ENCODE assay signal across 10 mouse cellular contexts in genomic region chr8:122110240-122110866, GRCm38 (mm10).
DNase-seq lines count a peak whose midpoint lies in the region; ATAC-seq and TF ChIP-seq lines count a peak whose summit lies in the region.
"Had no signal": no experiment of that assay in that cellular context is flagged by ENCODE, and none has a peak within 500 bp of the region (broad histone marks: within the 10 kb centered on the region; RNA-seq: fewer than 3 reads in every experiment).

No protein-coding gene starts in this region.

- no peak overlapping the region for H3K4me3 ChIP-seq in heart, embryonic 11.5 days (ENCODE audit: low read depth, low read length)
- no peak overlapping the region for H3K4me3 ChIP-seq in MEL (ENCODE audit: control insufficient read depth in 1 of 2, insufficient read depth in 1 of 2, low read depth in 2 of 2, low read length in 2 of 2)
- no peak overlapping the region for H3K4me3 ChIP-seq in kidney, embryonic 16.5 days (ENCODE audit: low read length)
- H3K4me3 ChIP-seq: embryonic facial prominence, embryonic 13.5 days had no signal

- H3K36me3 ChIP-seq in heart, embryonic 11.5 days (ENCODE audit: control insufficient read depth, insufficient read depth, low read length), result no peaks in the 10 kb centered on the region
- H3K36me3 ChIP-seq in MEL (ENCODE audit: control insufficient read depth in 1 of 2, insufficient read depth in 2 of 2, low read length in 2 of 2), result no peaks in the 10 kb centered on the region
- no peaks in the 10 kb centered on the region for H3K36me3 ChIP-seq in kidney, embryonic 16.5 days (ENCODE audit: insufficient read depth, low read length)
- H3K36me3 ChIP-seq: embryonic facial prominence, embryonic 13.5 days had no signal

- TF ChIP-seq POLR2A in MEL (IDR thresholded peaks at IDR 0.05; ENCODE audit: control insufficient read depth in 1 of 2, insufficient read depth in 1 of 2, low read depth in 1 of 2, low read length in 2 of 2, poor library complexity in 1 of 2), result no peak

- 0 out of 2 replicates have a peak, but pooled peaks have one; percentile 24 for ATAC-seq in heart, embryonic 11.5 days (replicated peaks; ENCODE audit: insufficient number of reproducible peaks, low FRiP score, low TSS enrichment)
- ATAC-seq in kidney, embryonic 16.5 days (ENCODE audit: low FRiP score, low TSS enrichment), result no peak
- ATAC-seq: midbrain, embryonic 16.5 days had no signal

- no peak overlapping the region for H3K9ac ChIP-seq in heart, embryonic 11.5 days (ENCODE audit: low read depth, low read length)
- no peak overlapping the region for H3K9ac ChIP-seq in MEL (ENCODE audit: control insufficient read depth, low read depth, low read length, poor library complexity, severe bottlenecking)
- H3K9ac ChIP-seq in kidney, embryonic 16.5 days (replicated peaks; ENCODE audit: low read length), result no peak overlapping the region
- H3K9ac ChIP-seq: embryonic facial prominence, embryonic 13.5 days had no signal

- no peaks in the 10 kb centered on the region for H3K27me3 ChIP-seq in heart, embryonic 11.5 days (ENCODE audit: control insufficient read depth, insufficient read depth, low read length)
- no peaks in the 10 kb centered on the region for H3K27me3 ChIP-seq in MEL (ENCODE audit: control insufficient read depth in 1 of 2, insufficient read depth in 2 of 2, low read length in 2 of 2)
- H3K27me3 ChIP-seq in kidney, embryonic 16.5 days (ENCODE audit: insufficient read depth, low read length), result no peaks in the 10 kb centered on the region
- H3K27me3 ChIP-seq: embryonic facial prominence, embryonic 13.5 days had no signal

- no peaks in the 10 kb centered on the region; the same call in 1 of the 2 replicates for H3K79me2 ChIP-seq in MEL (ENCODE audit: control insufficient read depth, insufficient read depth, low read length, poor library complexity)

- H3K27ac ChIP-seq in heart, embryonic 11.5 days (ENCODE audit: low read depth, low read length), result no peak overlapping the region
- H3K27ac ChIP-seq in MEL (ENCODE audit: control insufficient read depth, low read depth, low read length), result no peak overlapping the region
- no peak overlapping the region for H3K27ac ChIP-seq in kidney, embryonic 16.5 days (ENCODE audit: low read length)
- H3K27ac ChIP-seq: embryonic facial prominence, embryonic 13.5 days had no signal

- peaks cover 14% of the 10 kb centered on the region for H3K4me1 ChIP-seq in heart, embryonic 11.5 days (ENCODE audit: control insufficient read depth, insufficient read depth, low read length)
- H3K4me1 ChIP-seq in MEL (ENCODE audit: control insufficient read depth in 1 of 2, insufficient read depth in 2 of 2, low read length in 2 of 2), result peaks cover 0 to 2% of the 10 kb centered on the region in 2 experiments; a peak in 2 of 4 replicates
- peaks cover 17% of the 10 kb centered on the region; the same call in 1 of the 2 replicates for H3K4me1 ChIP-seq in kidney, embryonic 16.5 days (ENCODE audit: insufficient read depth, low read length)

- WGBS in heart, embryonic 11.5 days (ENCODE audit: insufficient replicate concordance), result 56% methylated on average over 20 of the region's 20 CpGs
- 61% methylated on average over 20 of the region's 20 CpGs for WGBS in kidney, embryonic 16.5 days

- no peak for TF ChIP-seq RAD21 in MEL (IDR thresholded peaks at IDR 0.05; ENCODE audit: low read depth, low read length)

- DNase-seq in heart, adult 9 months (ENCODE audit: low spot score in 2 of 2), result no peak
- DNase-seq in 3T3-L1 (ENCODE audit: low read depth, low spot score), result peak; percentile 73
- DNase-seq in MEL (ENCODE audit: low read depth, low spot score), result peak; percentile 3
- DNase-seq in lung, postnatal 10 days, result peak; percentile 49
- no peak for DNase-seq in kidney, adult 9 months
- no peak for DNase-seq in right cerebral cortex, postnatal 4 days

- no peak for TF ChIP-seq EP300 in MEL (IDR thresholded peaks at IDR 0.05; ENCODE audit: low read depth in 1 of 2, low read length in 2 of 2)

- no peaks in the 10 kb centered on the region for H3K9me3 ChIP-seq in heart, embryonic 11.5 days (replicated peaks; ENCODE audit: control insufficient read depth, low read length)
- no peaks in the 10 kb centered on the region for H3K9me3 ChIP-seq in MEL (replicated peaks; ENCODE audit: insufficient read depth, low read length)
- H3K9me3 ChIP-seq in kidney, embryonic 16.5 days (ENCODE audit: low read length), result no peaks in the 10 kb centered on the region
- H3K9me3 ChIP-seq: embryonic facial prominence, embryonic 13.5 days had no signal

- no peak overlapping the region for H3K4me2 ChIP-seq in heart, embryonic 11.5 days
- H3K4me2 ChIP-seq in kidney, embryonic 16.5 days (replicated peaks; ENCODE audit: low read depth, low read length), result no peak overlapping the region
- H3K4me2 ChIP-seq: embryonic facial prominence, embryonic 13.5 days had no signal

- no peak for TF ChIP-seq CTCF in MEL (IDR thresholded peaks at IDR 0.05 in 2 of 3, conservative IDR thresholded peaks at IDR 0.05 in 1 of 3; ENCODE audit: control insufficient read depth in 1 of 3, insufficient read depth in 1 of 3, low read depth in 2 of 3, low read length in 3 of 3, poor library complexity in 1 of 3, severe bottlenecking in 1 of 3)

TF ChIP-seq in MEL, 35 proteins besides CTCF, POLR2A, EP300 and RAD21:
- TF ChIP-seq ZNF384 (IDR thresholded peaks at IDR 0.05; ENCODE audit: low read depth, low read length) (no peak), NELFE (IDR thresholded peaks at IDR 0.05; ENCODE audit: low read depth, low read length) (no peak), RCOR1 (IDR thresholded peaks at IDR 0.05; ENCODE audit: low read depth, low read length) (no peak), USF1 (IDR thresholded peaks at IDR 0.05; ENCODE audit: low read depth, low read length) (no peak), MEF2A (IDR thresholded peaks at IDR 0.05; ENCODE audit: extremely low read depth, insufficient replicate concordance, low read depth, low read length, poor library complexity, severe bottlenecking) (no peak), ETS1 (IDR thresholded peaks at IDR 0.05; ENCODE audit: low read depth, low read length) (no peak), ZKSCAN1 (IDR thresholded peaks at IDR 0.05; ENCODE audit: low read depth, low read length) (no peak), CHD2 (IDR thresholded peaks at IDR 0.05; ENCODE audit: low read length) (no peak)

Comparison
In these comparisons a context has a peak if more than half of its experiments do, and no peak if none do; other contexts are left out.
1. DNase-seq: peak in 3T3-L1 (single experiment), MEL (single experiment) and lung, postnatal 10 days (single experiment); none in heart, adult 9 months (0 of 2), kidney, adult 9 months (single experiment) and right cerebral cortex, postnatal 4 days (single experiment).